Mouse (Mus musculus) midbrain, embryonic 15.5 days (tissue): ENCODE results near the gene Dgcr8. TPM values are rescaled to one million over a fixed set of nuclear protein-coding genes. Genes with fewer than 3 reads are reported as not detected.

Source experiments
- ATAC-seq: fragments of 200-750 bp; cut with Nextera tagmentation; replicated peaks from 2 replicates; pipeline ENCODE4 v1.8.0; 2017; ENCODE audit warnings: moderate TSS enrichment
- H3K27ac ChIP-seq: fragments of 300-500 bp; sonication (generic); 2 replicates; pipeline ENCODE4 v1.5.1; 2015; ENCODE audit warnings: mild to moderate bottlenecking, inconsistent platforms
- H3K27me3 ChIP-seq: fragments of 300-500 bp; sonication (generic); replicated peaks from 2 replicates; pipeline ENCODE4 v1.6.1; 2015; ENCODE audit warnings: inconsistent platforms
- H3K36me3 ChIP-seq: fragments of 300-500 bp; sonication (generic); replicated peaks from 2 replicates; pipeline ENCODE4 v1.6.1; 2015; ENCODE audit warnings: inconsistent platforms
- H3K4me1 ChIP-seq: fragments of 300-500 bp; sonication (generic); 2 replicates; pipeline ENCODE4 v1.6.1; 2015; ENCODE audit warnings: inconsistent platforms
- H3K4me2 ChIP-seq: fragments of 300-500 bp; sonication (generic); 2 replicates; pipeline ENCODE4 v1.6.1; 2015; ENCODE audit warnings: inconsistent platforms, mild to moderate bottlenecking, moderate library complexity
- H3K4me3 ChIP-seq: fragments of 300-500 bp; sonication (generic); 2 replicates; pipeline ENCODE4 v1.5.1; 2015; ENCODE audit warnings: mild to moderate bottlenecking, inconsistent platforms
- H3K9ac ChIP-seq: fragments of 300-500 bp; sonication (generic); 2 replicates; pipeline ENCODE4 v1.6.1; 2015; ENCODE audit warnings: mild to moderate bottlenecking, inconsistent platforms
- H3K9me3 ChIP-seq: fragments of 300-500 bp; sonication (generic); 2 replicates; pipeline ENCODE4 v1.6.1; 2016; ENCODE audit warnings: inconsistent platforms
- WGBS: fragments of 180-500 bp; shearing (Covaris S2); methylation state at CpG from one replicate; pipeline ENCODE4 v1.1.7; 2015; ENCODE audit warnings: mixed read lengths; 5-methylcytosine and 5-hydroxymethylcytosine counted together
- polyA plus RNA-seq: library from polyadenylated mRNA; unstranded; fragments of >200 nt; fragmentation: Nextera tagmentation; extraction: Ambion mirVana; gene quantifications from 2 replicates; pipeline ENCODE4 v1.2.1, GENCODE M21; 2015

The Dgcr8 gene
- polyA plus RNA-seq, 1 experiment from 2014 or later = 38.9 TPM

GRCm38 (mm10) chr16:18248433-18249363 lies 40.3 kb downstream of the Dgcr8 start, which contains the start of the genes Trmt2a and Ranbp1:
Gene Trmt2a, plus strand, starts transcription at chr16:18248679.
Gene Ranbp1, minus strand, starts transcription at chr16:18248732.
- Histone ChIP-seq H3K9ac (peak within 1 kb of the TSS; percentile 76), H3K36me3 (peaks cover 51% of the 10 kb centered on the region), H3K4me2 (peak within 1 kb of the TSS; percentile 78), H3K4me3 (peak within 1 kb of the TSS; percentile 87), H3K4me1 (peaks cover 41% of the 10 kb centered on the region), H3K9me3 (no peaks in the 10 kb centered on the region), H3K27ac (peak within 1 kb of the TSS; percentile 90), H3K27me3 (no peaks in the 10 kb centered on the region)
- ATAC-seq = peak; percentile 96
- WGBS = under 1% methylated on average over 97 of the region's 102 CpGs

- H3K4me2 ChIP-seq = peak overlapping the region; percentile 78
- WGBS = under 1% methylated on average over 33 of the region's 33 CpGs
- H3K9ac ChIP-seq = peak overlapping the region; percentile 76
- H3K4me1 ChIP-seq = peaks cover 41% of the 10 kb centered on the region
- H3K27me3 ChIP-seq = no peaks in the 10 kb centered on the region
- peak overlapping the region; percentile 87 for H3K4me3 ChIP-seq
- H3K27ac ChIP-seq = peak overlapping the region; percentile 90
- ATAC-seq = peak; percentile 5; the same call in 1 of the 2 replicates
- H3K9me3 ChIP-seq = no peaks in the 10 kb centered on the region
- peaks cover 51% of the 10 kb centered on the region for H3K36me3 ChIP-seq
Measured at GRCm38 (mm10) chr16:18247521-18248399, 41.3 kb downstream of the Dgcr8 start.

- no peak overlapping the region for H3K9ac ChIP-seq
- 92% methylated on average over 10 of the region's 10 CpGs for WGBS
- no peak overlapping the region for H3K27ac ChIP-seq
- H3K36me3 ChIP-seq = peaks cover 71% of the 10 kb centered on the region
- H3K4me3 ChIP-seq = no peak overlapping the region
- no peak for ATAC-seq
- no peaks in the 10 kb centered on the region for H3K9me3 ChIP-seq
- H3K4me2 ChIP-seq = no peak overlapping the region
- peaks cover 5% of the 10 kb centered on the region for H3K4me1 ChIP-seq
- H3K27me3 ChIP-seq = no peaks in the 10 kb centered on the region
Measured at GRCm38 (mm10) chr16:18241581-18241980, 47.5 kb downstream of the Dgcr8 start.

GRCm38 (mm10) chr16:18236676-18237501 lies 52.2 kb downstream of the Dgcr8 start:
- 0 out of 2 replicates have a peak overlapping the region, but pooled peaks have one; percentile 92 for H3K27ac ChIP-seq
- no peak overlapping the region for H3K4me3 ChIP-seq
- peaks cover 28% of the 10 kb centered on the region for H3K4me1 ChIP-seq
- WGBS = 81% methylated on average over 7 of the region's 7 CpGs
- H3K9ac ChIP-seq = no peak overlapping the region
- H3K4me2 ChIP-seq = no peak overlapping the region
- no peaks in the 10 kb centered on the region for H3K9me3 ChIP-seq
- peaks cover 31% of the 10 kb centered on the region for H3K36me3 ChIP-seq
- no peak for ATAC-seq
- no peaks in the 10 kb centered on the region for H3K27me3 ChIP-seq

- WGBS = 3% methylated on average over 19 of the region's 19 CpGs
- ATAC-seq = peak; percentile 91
Measured at GRCm38 (mm10) chr16:18235389-18236065, 53.5 kb downstream of the Dgcr8 start.

GRCm38 (mm10) chr16:18234671-18235388 lies 54.2 kb downstream of the Dgcr8 start, which contains the start of gene Zdhhc8:
Gene Zdhhc8, minus strand, starts transcription at chr16:18235136.
- Histone ChIP-seq H3K4me3 (peak within 1 kb of the TSS; percentile 66), H3K27ac (peak within 1 kb of the TSS; percentile 92), H3K36me3 (peaks cover 12% of the 10 kb centered on the region; the same call in 1 of the 2 replicates), H3K4me1 (peaks cover 40% of the 10 kb centered on the region), H3K9ac (peak within 1 kb of the TSS; percentile 86), H3K9me3 (no peaks in the 10 kb centered on the region), H3K4me2 (peak within 1 kb of the TSS; percentile 82), H3K27me3 (no peaks in the 10 kb centered on the region)
- WGBS = 0% methylated on average over 61 of the region's 79 CpGs
- peak; percentile 91 for ATAC-seq

More at GRCm38 (mm10) chr16:18235389-18236065, 53.5 kb downstream of the Dgcr8 start:
- peak overlapping the region; percentile 86 for H3K9ac ChIP-seq
- H3K4me2 ChIP-seq = peak overlapping the region; percentile 82
- peak overlapping the region; percentile 66 for H3K4me3 ChIP-seq
- peaks cover 18% of the 10 kb centered on the region for H3K36me3 ChIP-seq
- peaks cover 34% of the 10 kb centered on the region for H3K4me1 ChIP-seq
- no peaks in the 10 kb centered on the region for H3K9me3 ChIP-seq
- H3K27ac ChIP-seq = peak overlapping the region; percentile 92
- no peaks in the 10 kb centered on the region for H3K27me3 ChIP-seq

GRCm38 (mm10) chr16:18233919-18234670 lies 55.0 kb downstream of the Dgcr8 start:
- Histone ChIP-seq H3K4me1 (peaks cover 44% of the 10 kb centered on the region), H3K36me3 (peaks cover 7% of the 10 kb centered on the region; the same call in 1 of the 2 replicates), H3K9ac (peak overlapping the region; percentile 86), H3K27me3 (no peaks in the 10 kb centered on the region), H3K4me2 (peak overlapping the region; percentile 82), H3K27ac (peak overlapping the region; percentile 92), H3K4me3 (peak overlapping the region; percentile 66), H3K9me3 (no peaks in the 10 kb centered on the region)
- WGBS = 21% methylated on average over 13 of the region's 13 CpGs
- ATAC-seq = peak; percentile 22

- H3K9ac ChIP-seq = peak overlapping the region; percentile 20; the same call in 1 of the 2 replicates
- no peaks in the 10 kb centered on the region for H3K27me3 ChIP-seq
- H3K4me3 ChIP-seq = peak overlapping the region; percentile 66
- H3K9me3 ChIP-seq = no peaks in the 10 kb centered on the region
- H3K4me2 ChIP-seq = peak overlapping the region; percentile 82
- H3K4me1 ChIP-seq = peaks cover 44% of the 10 kb centered on the region
- 44% methylated on average over 1 of the region's 1 CpGs for WGBS
- no peak for ATAC-seq
- H3K27ac ChIP-seq = no peak overlapping the region
- H3K36me3 ChIP-seq = 0 out of 2 replicates have a peak, but pooled peaks cover 4% of the 10 kb centered on the region
Measured at GRCm38 (mm10) chr16:18233451-18233850, 55.6 kb downstream of the Dgcr8 start.

- peaks cover 15% of the 10 kb centered on the region; the same call in 1 of the 2 replicates for H3K36me3 ChIP-seq
- no peaks in the 10 kb centered on the region for H3K27me3 ChIP-seq
- no peak overlapping the region for H3K27ac ChIP-seq
- no peak overlapping the region for H3K9ac ChIP-seq
- ATAC-seq = no peak
- WGBS = 91% methylated on average over 4 of the region's 4 CpGs
- no peaks in the 10 kb centered on the region for H3K9me3 ChIP-seq
- H3K4me1 ChIP-seq = peaks cover 41% of the 10 kb centered on the region
- no peak overlapping the region for H3K4me3 ChIP-seq
- H3K4me2 ChIP-seq = no peak overlapping the region
Measured at GRCm38 (mm10) chr16:18231451-18231850, 57.6 kb downstream of the Dgcr8 start.

- no peak overlapping the region for H3K4me3 ChIP-seq
- H3K9ac ChIP-seq = no peak overlapping the region
- H3K9me3 ChIP-seq = no peaks in the 10 kb centered on the region
- H3K4me1 ChIP-seq = peaks cover 37% of the 10 kb centered on the region
- H3K4me2 ChIP-seq = no peak overlapping the region
- peaks cover 15% of the 10 kb centered on the region; the same call in 1 of the 2 replicates for H3K36me3 ChIP-seq
- WGBS = 91% methylated on average over 3 of the region's 3 CpGs
- no peak for ATAC-seq
- H3K27ac ChIP-seq = no peak overlapping the region
- H3K27me3 ChIP-seq = no peaks in the 10 kb centered on the region
Measured at GRCm38 (mm10) chr16:18231047-18231446, 58.0 kb downstream of the Dgcr8 start.
